Comparison of ENCODE assay signal across 10 mouse cellular contexts in genomic region chr1:87418733-87419132, GRCm38 (mm10). TPM values are rescaled to one million over a fixed set of nuclear protein-coding genes. Genes with fewer than 3 reads are reported as not detected.
DNase-seq lines count a peak whose midpoint lies in the region; ATAC-seq and TF ChIP-seq lines count a peak whose summit lies in the region.
"Had no signal": no experiment of that assay in that cellular context is flagged by ENCODE, and none has a peak within 500 bp of the region (broad histone marks: within the 10 kb centered on the region; RNA-seq: fewer than 3 reads in every experiment).

No protein-coding gene starts in this region.

- ATAC-seq in inflammation-experienced regulatory T-cells, adult 6 months: peak; percentile 46

- intact Hi-C loops in left cerebral cortex, adult 2 months (cut with DNase I): no loop called here
- intact Hi-C loops in left cerebral cortex, postnatal 4 days (cut with DNase I): loop anchor here (10.0 kb wide), 1 partner anchor 174 kb away; no protein-coding TSS in a partner anchor

- H3K27ac ChIP-seq in left cerebral cortex, adult 2 months: no peak overlapping the region
- H3K27ac ChIP-seq: heart, embryonic 15.5 days had no signal

- DNase-seq in adrenal gland, postnatal 14 days: peak; percentile 11
- no peak for DNase-seq in adrenal gland, adult 8-10 months
- no peak for DNase-seq in left cerebral cortex, adult 2 months (ENCODE audit: extremely low spot score in 1 of 2, low spot score in 2 of 2)
- no peak for DNase-seq in left cerebral cortex, adult 18-20 months (ENCODE audit: low spot score in 2 of 2)
- DNase-seq in WW6 (ENCODE audit: low read depth, low spot score): peak; percentile 29
- peak; percentile 33 for DNase-seq in thymus, postnatal 25 days
- no peak for DNase-seq in left cerebral cortex, postnatal 4 days

- peak; percentile 84 for TF ChIP-seq CTCF in left cerebral cortex, adult 2 months (IDR thresholded peaks at IDR 0.05)

- no peak overlapping the region for H3K4me3 ChIP-seq in left cerebral cortex, adult 2 months
- H3K4me3 ChIP-seq: heart, embryonic 15.5 days had no signal

RNA-seq across cellular contexts. Expression of gene Kcnj13, which starts 24.2 kb away (rescaled TPM):
- total RNA-seq in adrenal gland, postnatal 14 days (2021): 0.38 TPM in 1 of 2 replicates, not detected in the other
- under 1 TPM in 1 of 4 experiments, not detected in 3; 0.38 TPM for total RNA-seq in adrenal gland, adult 8-10 months (2022)
- total RNA-seq in left cerebral cortex, adult 2 months (2021): 1 to 10 TPM; 2.3 to 5.3 TPM
- total RNA-seq in left cerebral cortex, adult 18-20 months (2021): 1 to 10 TPM; 3.1 to 4.5 TPM
- 1 to 10 TPM in 2 of 3 experiments, not detected in 1; 1.1 to 1.8 TPM for polyA plus RNA-seq in inflammation-experienced regulatory T-cells, adult 6 months (2017; shearing (Covaris generic))
- 1 to 10 TPM; 1.2 to 1.6 TPM for total RNA-seq in left cerebral cortex, postnatal 4 days (2021)
- polyA plus RNA-seq: neural tube, embryonic 11.5 days had no signal

RNA-seq across cellular contexts. Expression of gene Snorc, which starts 51.3 kb away (rescaled TPM):
- total RNA-seq in adrenal gland, postnatal 14 days (2021): not detected in 2 replicates
- not detected for total RNA-seq in adrenal gland, adult 8-10 months (2022)
- under 1 TPM in 1 of 2 experiments, not detected in 1; 0.84 TPM for total RNA-seq in left cerebral cortex, adult 2 months (2021)
- total RNA-seq in left cerebral cortex, adult 18-20 months (2021): under 1 TPM in 1 of 2 experiments, not detected in 1; 0.82 TPM
- not detected for polyA plus RNA-seq in inflammation-experienced regulatory T-cells, adult 6 months (2017; shearing (Covaris generic))
- total RNA-seq in left cerebral cortex, postnatal 4 days (2021): not detected
- polyA plus RNA-seq: heart, embryonic 15.5 days; neural tube, embryonic 11.5 days had no signal

Comparison
In these comparisons a context has a peak if more than half of its experiments do, and no peak if none do; other contexts are left out.
1. DNase-seq: peak in adrenal gland, postnatal 14 days (single experiment), WW6 (single experiment) and thymus, postnatal 25 days (single experiment); none in adrenal gland, adult 8-10 months (single experiment), left cerebral cortex, adult 2 months (0 of 2), left cerebral cortex, adult 18-20 months (0 of 2) and left cerebral cortex, postnatal 4 days (single experiment).